Mouse (Mus musculus) MEL (cell line): ENCODE measurements at regions not wholly inside any gene's neighbourhood (a gene's known extent, or its start where the extent isn't known, plus 50 kb on each side); places are given as distances from the start of the nearest gene placed in this dataset.

Source experiments
- CHD1 ChIP-seq: IDR thresholded peaks from 2 replicates; pipeline ENCODE4 v1.6.1; 2012; ENCODE audit warnings: low read depth, mild to moderate bottlenecking, inconsistent platforms, low read length, improper control_type of control experiment
- CTCF ChIP-seq, 3 experiments: IDR thresholded peaks in 2 of 3; conservative IDR thresholded peaks in 1 of 3; 2 replicates each; pipeline ENCODE4 v1.5.1; 2011 to 2012; ENCODE audit warnings: low read length in 3 of 3, low read depth in 2 of 3, mild to moderate bottlenecking in 2 of 3, improper control_type of control experiment in 1 of 3, inconsistent platforms in 1 of 3, mixed read lengths in 1 of 3, moderate library complexity in 1 of 3; ENCODE audit not compliant: control insufficient read depth in 1 of 3, insufficient read depth in 1 of 3, poor library complexity in 1 of 3, severe bottlenecking in 1 of 3
- KAT2A ChIP-seq: conservative IDR thresholded peaks from 2 replicates; pipeline ENCODE4 v1.6.1; 2012; ENCODE audit warnings: low read depth, low read length, improper control_type of control experiment, inconsistent platforms
- MAFK ChIP-seq: IDR thresholded peaks from 2 replicates; pipeline ENCODE4 v1.6.1; 2011; ENCODE audit warnings: low read depth, mild to moderate bottlenecking, low read length, improper control_type of control experiment, borderline replicate concordance
- MAX ChIP-seq: IDR thresholded peaks from 2 replicates; pipeline ENCODE4 v1.6.1; 2011; ENCODE audit warnings: low read length, improper control_type of control experiment
- MAZ ChIP-seq: IDR thresholded peaks from 2 replicates; pipeline ENCODE4 v1.6.1; 2012; ENCODE audit warnings: low read depth, mild to moderate bottlenecking, inconsistent platforms, low read length, improper control_type of control experiment
- MEF2A ChIP-seq: IDR thresholded peaks from 2 replicates; pipeline ENCODE4 v1.6.1; 2014; ENCODE audit warnings: low read depth, mild to moderate bottlenecking, inconsistent platforms, low read length, improper control_type of control experiment; ENCODE audit not compliant: poor library complexity, insufficient replicate concordance, severe bottlenecking; ENCODE audit errors: extremely low read depth
- POLR2A ChIP-seq, 2 experiments: IDR thresholded peaks; 2 replicates each; pipeline ENCODE4 v1.6.1; 2011 to 2012; ENCODE audit warnings: low read length in 2 of 2, mild to moderate bottlenecking in 2 of 2, control low read depth in 1 of 2, improper control_type of control experiment in 1 of 2, low read depth in 1 of 2, moderate library complexity in 1 of 2; ENCODE audit not compliant: control insufficient read depth in 1 of 2, insufficient read depth in 1 of 2, poor library complexity in 1 of 2
- RAD21 ChIP-seq: IDR thresholded peaks from 2 replicates; pipeline ENCODE4 v1.6.1; 2011; ENCODE audit warnings: mild to moderate bottlenecking, low read depth, low read length, improper control_type of control experiment

DNA sequence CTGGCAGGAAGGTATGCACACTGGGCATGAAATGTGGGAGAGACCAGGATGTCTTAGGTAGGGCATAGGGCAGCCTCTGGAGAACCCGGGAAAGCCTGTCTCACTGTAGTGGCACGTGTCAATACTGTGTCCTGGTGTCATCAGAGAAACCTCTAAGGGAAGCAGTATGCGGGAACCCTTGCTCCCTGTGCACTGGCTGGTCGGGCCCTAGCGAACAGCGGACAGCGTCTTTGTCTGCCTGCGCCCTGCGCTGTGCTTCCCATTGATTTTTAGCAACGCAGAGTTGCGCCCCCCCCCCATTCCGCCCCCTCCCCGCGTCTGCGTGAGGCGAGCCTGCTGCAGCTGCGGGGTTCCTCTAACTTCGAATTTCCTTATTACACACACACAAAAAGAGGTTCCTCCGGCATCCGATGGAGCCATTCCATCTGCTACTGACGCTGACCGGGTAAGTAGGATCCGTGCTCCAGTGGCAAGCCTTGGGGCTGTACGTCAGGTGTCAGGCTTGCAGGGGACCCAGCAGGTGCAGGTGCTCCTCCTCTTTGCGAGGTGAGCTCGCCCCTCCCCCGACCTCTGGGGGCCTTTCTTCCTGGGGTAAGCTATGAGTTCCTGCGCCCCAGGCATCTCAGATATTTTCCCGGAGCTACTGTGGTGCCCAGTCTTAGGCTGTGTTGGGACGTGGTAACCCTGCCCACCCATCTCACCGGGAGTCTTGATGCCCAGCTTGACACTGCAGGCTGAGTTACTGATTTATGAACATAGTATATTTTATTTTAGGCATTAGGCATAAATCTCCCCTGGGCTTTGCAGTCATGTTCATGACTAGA lies 151.8 kb upstream of the Topaz1 start:
- TF ChIP-seq KAT2A (no peak), CHD1 (no peak), CTCF (IDR thresholded peaks at IDR 0.05 in 2 of 3, conservative IDR thresholded peaks at IDR 0.05 in 1 of 3; ENCODE audit: control insufficient read depth in 1 of 3, insufficient read depth in 1 of 3, low read depth in 2 of 3, low read length in 3 of 3, poor library complexity in 1 of 3, severe bottlenecking in 1 of 3) (no peak), RAD21 (no peak), POLR2A (IDR thresholded peaks at IDR 0.05; ENCODE audit: control insufficient read depth in 1 of 2, insufficient read depth in 1 of 2, low read depth in 1 of 2, low read length in 2 of 2, poor library complexity in 1 of 2) (no peak), MAZ (no peak), MAX (no peak), MEF2A (no peak), MAFK (no peak)
